Mouse (Mus musculus) brain, embryonic 14.5 days (tissue): Measurements from ENCODE around the gene Clip1. TPM values are rescaled to one million over a fixed set of nuclear protein-coding genes. Genes with fewer than 3 reads are reported as not detected.
A peak's percentile ranks its signal among the peaks of the same experiment; 100 is the strongest.

Experiments
- DNase-seq: peaks from one replicate; pipeline ENCODE4 v3.0.0-alpha.2; 2011; ENCODE audit warnings: low read depth
- CTCF ChIP-seq: fragments of 200-500 bp; IDR thresholded peaks from 2 replicates; pipeline ENCODE4 v1.5.1; 2012; ENCODE audit warnings: inconsistent platforms, mild to moderate bottlenecking, moderate library complexity, borderline replicate concordance; ENCODE audit not compliant: insufficient read depth, insufficient read length; ENCODE audit errors: extremely low read depth
- POLR2A ChIP-seq: fragments of 200-500 bp; IDR thresholded peaks from 2 replicates; pipeline ENCODE4 v1.6.1; 2012; ENCODE audit warnings: mild to moderate bottlenecking, inconsistent platforms, borderline replicate concordance; ENCODE audit not compliant: poor library complexity, insufficient read depth, insufficient read length, severe bottlenecking; ENCODE audit errors: extremely low read depth
- polyA plus RNA-seq: library from polyadenylated mRNA; depleted of rRNA; stranded (reverse); fragments of >200 nt; gene quantifications from 2 replicates; pipeline ENCODE4 v1.2.3, GENCODE M21; 2012; rRNA removed

The Clip1 gene
- polyA plus RNA-seq, 1 experiment, result 94.8 TPM

- no peak for DNase-seq
- TF ChIP-seq CTCF, result no peak
- no peak for TF ChIP-seq POLR2A
These were observed 85.1 kb downstream of the Clip1 start for GRCm38 (mm10) chr5:123599319-123599718.

- no peak for DNase-seq
These were observed 90.7 kb downstream of the Clip1 start for GRCm38 (mm10) chr5:123593622-123594280.

DNA sequence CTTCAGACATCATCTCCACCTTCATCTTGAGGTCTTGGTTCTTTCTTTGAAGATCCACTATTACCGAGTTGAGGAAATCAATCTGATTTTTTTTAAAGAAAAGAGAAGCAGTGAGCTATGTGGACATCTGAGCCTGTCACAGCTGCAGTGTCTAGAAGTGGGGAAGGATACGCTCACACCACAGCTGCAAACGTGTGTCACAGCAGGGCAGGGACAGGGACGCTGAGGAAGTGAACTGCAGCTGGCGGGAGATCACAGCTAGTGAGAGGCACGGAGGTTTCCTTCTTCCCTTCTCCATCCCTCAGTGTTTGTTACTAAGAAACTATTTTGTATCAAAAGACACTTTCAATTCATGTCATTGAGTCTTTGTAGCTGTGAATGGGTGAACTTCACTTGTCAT, 104.4 kb downstream of the Clip1 start:
- no peak for DNase-seq
- no peak for TF ChIP-seq POLR2A
- no peak for TF ChIP-seq CTCF

More at GRCm38 (mm10) chr5:123593622-123594280, 90.7 kb downstream of the Clip1 start:
- TF ChIP-seq CTCF (no peak), POLR2A (no peak)

DNA sequence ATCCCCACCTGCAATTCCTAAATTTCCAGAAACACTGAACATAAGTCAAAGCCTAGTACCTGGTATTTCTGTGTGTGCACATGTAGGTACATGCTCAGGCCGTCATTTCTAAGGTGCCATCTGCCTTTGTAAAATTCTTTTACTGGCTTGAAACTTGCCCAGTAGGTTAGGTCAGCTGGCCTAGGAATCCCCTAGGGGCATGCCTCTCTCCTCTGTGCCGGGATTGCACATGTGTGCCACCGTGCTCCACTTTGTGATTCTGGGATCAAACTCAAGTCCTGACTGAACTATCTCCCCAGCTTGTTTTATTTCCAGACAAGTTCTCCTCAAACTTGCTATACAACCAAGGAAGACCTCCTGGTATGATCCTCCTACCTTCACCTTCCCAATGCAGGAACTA, 107.7 kb downstream of the Clip1 start:
- no peak for DNase-seq
- no peak for TF ChIP-seq POLR2A
- no peak for TF ChIP-seq CTCF

DNA sequence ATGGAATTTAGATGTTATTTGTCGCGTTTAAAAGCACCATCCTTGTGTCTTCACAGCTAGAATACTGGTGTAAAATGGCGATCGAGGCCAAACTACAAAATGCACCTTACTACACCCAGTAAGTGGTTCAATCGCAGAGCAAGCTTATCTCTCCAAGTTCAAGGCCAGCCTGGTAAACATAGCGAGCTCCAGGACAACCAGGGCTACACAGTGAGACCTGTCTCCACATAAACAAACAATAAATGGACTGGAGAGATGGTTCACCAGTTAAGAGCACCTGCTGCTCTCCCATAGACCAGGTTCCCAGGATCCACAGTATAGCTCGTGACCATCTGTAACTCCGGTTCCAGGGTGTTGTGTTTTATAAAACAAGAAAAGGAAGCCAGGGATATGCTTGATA, 111.1 kb downstream of the Clip1 start:
- TF ChIP-seq POLR2A, result no peak
- no peak for TF ChIP-seq CTCF
- DNase-seq, result no peak

DNA sequence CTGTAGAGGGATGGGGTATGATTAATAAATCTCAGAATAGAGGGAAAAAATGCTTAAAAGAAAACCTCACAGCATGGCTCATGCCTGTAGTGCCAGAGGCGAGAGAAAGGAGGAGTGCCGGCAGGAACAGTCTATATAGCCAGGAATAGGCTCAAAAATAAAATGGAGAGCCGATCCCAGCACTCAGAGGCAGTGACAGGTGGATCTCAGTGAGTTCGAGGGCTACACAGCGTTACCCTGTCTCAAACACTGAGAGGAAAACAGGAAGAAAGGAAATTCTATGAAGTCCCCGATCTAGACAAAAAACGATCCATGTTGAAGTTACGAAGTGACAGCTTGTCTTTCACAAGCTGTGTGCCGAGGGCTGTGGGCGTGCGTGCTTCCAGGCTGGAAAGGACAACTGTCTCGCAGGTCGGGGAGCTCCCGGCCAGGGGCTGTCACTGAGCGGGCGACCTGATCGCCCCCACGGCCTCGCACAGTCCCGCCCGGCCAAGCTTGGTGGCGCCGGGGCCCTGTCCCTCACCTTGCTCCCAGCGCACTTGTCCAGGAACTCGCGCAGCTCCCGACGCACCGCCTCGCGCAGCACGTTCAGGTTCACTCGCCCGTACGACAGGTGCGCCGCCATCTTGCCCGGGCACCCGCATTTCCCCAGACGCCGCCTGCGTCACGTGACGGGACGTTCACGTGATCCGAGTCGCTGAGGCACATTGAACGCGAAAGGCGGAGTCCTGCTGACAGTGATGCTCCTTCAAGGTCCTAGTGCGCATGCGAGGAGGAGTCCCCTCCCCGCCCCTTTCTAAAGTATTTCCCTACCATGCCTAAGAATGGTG, 111.8 kb downstream of the Clip1 start, which contains the start of gene Vps33a:
TSS of gene Vps33a (minus strand) at position 682 of the 830 bp plus-strand sequence.
- peak; percentile 68; the same call in 1 of the 2 replicates for TF ChIP-seq POLR2A
- no peak for TF ChIP-seq CTCF
- peak; percentile 99 for DNase-seq

GRCm38 (mm10) chr5:123561128-123561527, 123.3 kb downstream of the Clip1 start:
- no peak for DNase-seq
- TF ChIP-seq CTCF (no peak), POLR2A (no peak)

- no peak for DNase-seq
- TF ChIP-seq CTCF (no peak), POLR2A (no peak)
These were observed 124.8 kb downstream of the Clip1 start for GRCm38 (mm10) chr5:123559588-123559987.

DNA sequence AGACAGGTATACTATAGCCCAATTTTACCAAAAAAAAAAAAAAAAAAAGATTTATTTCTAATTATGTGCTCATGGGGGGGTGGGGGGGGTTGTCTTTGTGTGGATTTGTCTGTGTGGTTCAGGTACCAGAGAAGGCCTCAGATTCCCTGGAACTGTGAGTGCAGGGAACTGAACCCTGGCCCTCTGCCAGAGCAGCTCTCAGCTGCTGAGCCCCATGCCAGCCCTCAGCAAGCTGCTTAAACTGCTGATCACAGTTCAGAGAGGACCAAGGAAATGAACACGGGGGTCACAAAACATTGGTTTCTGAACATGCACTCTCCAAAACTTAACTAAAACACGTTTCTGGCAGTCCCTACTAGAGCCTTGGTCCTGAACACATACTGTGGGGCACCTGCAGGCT, 128.0 kb downstream of the Clip1 start:
- TF ChIP-seq POLR2A, result no peak
- TF ChIP-seq CTCF, result no peak
- peak; percentile 33 for DNase-seq

DNA sequence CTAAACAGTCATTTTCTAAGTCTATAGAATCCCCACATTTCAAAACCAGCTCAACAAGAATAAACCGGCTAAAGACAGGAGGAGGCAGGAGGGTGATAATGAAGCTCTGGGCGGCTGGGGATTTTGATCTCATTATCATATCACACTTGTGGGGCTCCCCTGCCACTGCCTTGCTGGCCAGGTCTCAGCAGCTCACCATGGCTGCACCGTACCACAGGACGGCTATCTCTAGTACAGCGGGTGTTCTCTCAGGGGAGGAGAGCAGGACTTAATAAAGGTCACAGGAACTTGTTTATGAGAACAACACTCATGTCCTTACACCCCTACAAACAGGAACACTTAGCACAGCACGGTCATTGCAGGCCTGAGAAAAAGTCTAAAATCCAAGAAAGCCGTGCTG, 128.7 kb downstream of the Clip1 start:
- TF ChIP-seq CTCF (no peak), POLR2A (no peak)
- DNase-seq, result no peak

- no peak for TF ChIP-seq POLR2A
- TF ChIP-seq CTCF, result no peak
- DNase-seq, result no peak
These were observed 150.6 kb downstream of the Clip1 start for GRCm38 (mm10) chr5:123533801-123534200.

DNA sequence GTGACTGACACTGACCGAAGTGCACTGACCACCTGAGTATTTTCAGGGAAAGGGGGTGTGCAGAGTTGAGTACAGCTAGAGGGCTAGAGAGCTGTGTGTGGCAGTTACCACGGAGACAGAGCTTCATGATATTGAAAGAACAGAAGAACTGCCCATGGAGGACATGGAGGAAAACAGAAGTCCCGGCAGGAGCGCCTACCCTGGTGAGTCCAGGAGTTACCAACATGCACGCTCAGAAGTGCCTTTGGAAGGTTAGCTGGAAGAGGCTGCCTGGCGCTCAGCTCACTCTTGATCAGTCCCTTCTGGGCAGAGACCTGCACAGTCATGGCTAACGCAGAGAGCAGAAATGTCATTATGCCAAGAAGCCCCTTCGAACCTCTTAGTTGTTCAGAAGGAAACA, 154.4 kb downstream of the Clip1 start:
- DNase-seq, result no peak
- no peak for TF ChIP-seq POLR2A

DNA sequence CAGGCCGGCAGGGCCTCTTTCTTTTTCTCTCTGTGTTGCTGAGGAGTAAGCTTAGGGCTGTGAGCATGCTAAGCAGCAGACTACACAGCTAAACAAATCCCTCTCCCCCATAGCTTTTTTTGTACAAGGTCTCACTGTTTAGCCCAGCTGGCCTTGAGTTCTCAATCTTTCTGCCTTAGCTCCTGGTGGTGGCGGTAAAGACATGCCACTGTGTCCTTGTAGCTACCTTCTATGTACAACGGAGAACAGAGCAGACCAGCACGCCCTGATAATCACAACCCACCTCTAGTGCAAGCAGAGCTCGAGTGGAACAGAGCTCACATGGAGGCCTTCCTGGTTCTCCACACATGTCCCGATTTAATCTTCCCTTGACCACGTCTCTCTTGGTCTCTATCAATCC, 155.8 kb downstream of the Clip1 start:
- no peak for DNase-seq
- TF ChIP-seq POLR2A (no peak), CTCF (no peak)

Other genes with a start within 250 kb of the Clip1 start
- gene Lrrc43, start 195.3 kb downstream of the Clip1 start, polyA plus RNA-seq, result 0.20 and 0.38 TPM in 2 replicates
- gene Il31, start 195.1 kb downstream of the Clip1 start, polyA plus RNA-seq, result not detected in 2 replicates
- 2.5 and 4.3 TPM in 2 replicates for gene B3gnt4, start 174.2 kb downstream of the Clip1 start, polyA plus RNA-seq
- 97.2 and 121 TPM in 2 replicates for gene Diablo, start 160.4 kb downstream of the Clip1 start, polyA plus RNA-seq
- gene Gm49027, start 159.1 kb downstream of the Clip1 start, polyA plus RNA-seq, result 10.2 and 10.3 TPM in 2 replicates
- gene Vps33a, start 111.6 kb downstream of the Clip1 start, polyA plus RNA-seq, result 32.4 and 45.6 TPM in 2 replicates
- 79.2 and 91.8 TPM in 2 replicates for gene Zcchc8, start 36.5 kb upstream of the Clip1 start, polyA plus RNA-seq
- gene Rsrc2, start 64.8 kb upstream of the Clip1 start, polyA plus RNA-seq, result 112 and 115 TPM in 2 replicates
- 10.3 and 17.5 TPM in 2 replicates for gene Kntc1, start 65.1 kb upstream of the Clip1 start, polyA plus RNA-seq
- gene Hcar2, start 180.9 kb upstream of the Clip1 start, polyA plus RNA-seq, result 0.07 and 0.30 TPM in 2 replicates
- gene Hcar1, start 195.4 kb upstream of the Clip1 start, polyA plus RNA-seq, result 0.23 and 0.48 TPM in 2 replicates
- gene Denr, start 222.6 kb upstream of the Clip1 start, polyA plus RNA-seq, result 27.8 and 37.4 TPM in 2 replicates
- gene Gm43518, start 242.8 kb upstream of the Clip1 start, polyA plus RNA-seq, result 1.4 and 2.3 TPM in 2 replicates
- gene Ccdc62, start 246.1 kb upstream of the Clip1 start, polyA plus RNA-seq, result 6.8 and 7.1 TPM in 2 replicates